Mouse (Mus musculus) liver, embryonic 14.5 days (tissue): ENCODE results near the gene Ubash3b.

Experiments used
- CTCF ChIP-seq: IDR thresholded peaks from 2 replicates; pipeline ENCODE4 v1.5.1; 2016; ENCODE audit warnings: antibody characterized with exemption, low read depth, control low read depth
- EP300 ChIP-seq: IDR thresholded peaks from 2 replicates; pipeline ENCODE4 v1.6.1; 2016; ENCODE audit warnings: antibody characterized with exemption, low read depth

- TF ChIP-seq EP300 = no peak
- no peak for TF ChIP-seq CTCF
These were observed 164.2 kb downstream of the Ubash3b start for GRCm38 (mm10) chr9:40997116-40997779.
